ENCODE assay signal across 8 mouse cellular contexts in genomic region chr2:66041917-66042419, GRCm38 (mm10).
DNase-seq lines count a peak whose midpoint lies in the region; ATAC-seq lines count a peak whose summit lies in the region.
"Had no signal": no experiment of that assay in that cellular context is flagged by ENCODE, and none has a peak within 500 bp of the region (broad histone marks: within the 10 kb centered on the region; RNA-seq: fewer than 3 reads in every experiment).

No protein-coding gene starts in this region.

- H3K4me3 ChIP-seq in forebrain, embryonic 11.5 days (ENCODE audit: low read depth, low read length) = no peak overlapping the region
- no peak overlapping the region for H3K4me3 ChIP-seq in kidney, embryonic 15.5 days (replicated peaks)
- H3K4me3 ChIP-seq in limb, embryonic 12.5 days (replicated peaks) = no peak overlapping the region
- H3K4me3 ChIP-seq: myocyte had no signal

- peak overlapping the region; percentile 65; the same call in 1 of the 2 replicates for H3K27ac ChIP-seq in forebrain, embryonic 11.5 days (ENCODE audit: low read depth, low read length)
- no peak overlapping the region for H3K27ac ChIP-seq in kidney, embryonic 15.5 days
- H3K27ac ChIP-seq in limb, embryonic 12.5 days = peak overlapping the region; percentile 50; the same call in 1 of the 2 replicates

- peaks cover 4% of the 10 kb centered on the region for H3K4me1 ChIP-seq in forebrain, embryonic 11.5 days (replicated peaks; ENCODE audit: control insufficient read depth, insufficient read depth, low read length)
- no peaks in the 10 kb centered on the region for H3K4me1 ChIP-seq in kidney, embryonic 15.5 days
- peaks cover 4% of the 10 kb centered on the region for H3K4me1 ChIP-seq in limb, embryonic 12.5 days (replicated peaks)

- DNase-seq in NIH3T3 (ENCODE audit: low read depth) = peak; percentile 15
- DNase-seq in forebrain, embryonic 11.5 days (ENCODE audit: low spot score) = peak; percentile 76
- peak; percentile 95 for DNase-seq in retina, postnatal 1 day
- DNase-seq in urinary bladder, postnatal 10 days (ENCODE audit: low spot score) = no peak

- no peaks in the 10 kb centered on the region for H3K36me3 ChIP-seq in forebrain, embryonic 11.5 days (ENCODE audit: control insufficient read depth, insufficient read depth, low read length)
- H3K36me3 ChIP-seq in kidney, embryonic 15.5 days = no peaks in the 10 kb centered on the region
- no peaks in the 10 kb centered on the region for H3K36me3 ChIP-seq in limb, embryonic 12.5 days

- H3K4me2 ChIP-seq in forebrain, embryonic 11.5 days (ENCODE audit: low read depth, low read length, severe bottlenecking) = no peak overlapping the region
- no peak overlapping the region for H3K4me2 ChIP-seq in kidney, embryonic 15.5 days
- H3K4me2 ChIP-seq in limb, embryonic 12.5 days = no peak overlapping the region

- WGBS in forebrain, embryonic 11.5 days = 51% methylated on average over 9 of the region's 9 CpGs
- WGBS in kidney, embryonic 15.5 days = 71% methylated on average over 9 of the region's 9 CpGs
- WGBS in limb, embryonic 12.5 days = 64% methylated on average over 9 of the region's 9 CpGs

- ATAC-seq in cerebellum, adult (ENCODE audit: insufficient number of reproducible peaks, low FRiP score, low TSS enrichment) = peak; percentile 94
- peak; percentile 86 for ATAC-seq in forebrain, embryonic 11.5 days (replicated peaks; ENCODE audit: low FRiP score)
- peak; percentile 86 for ATAC-seq in kidney, embryonic 15.5 days (replicated peaks; ENCODE audit: low FRiP score)
- ATAC-seq in limb, embryonic 12.5 days (ENCODE audit: insufficient number of reproducible peaks, insufficient read depth, low FRiP score, low TSS enrichment, low read depth) = peak; percentile 82; the same call in 1 of the 2 replicates

- no peaks in the 10 kb centered on the region for H3K9me3 ChIP-seq in forebrain, embryonic 11.5 days (ENCODE audit: control insufficient read depth, low read length)
- H3K9me3 ChIP-seq in kidney, embryonic 15.5 days (replicated peaks) = no peaks in the 10 kb centered on the region
- no peaks in the 10 kb centered on the region for H3K9me3 ChIP-seq in limb, embryonic 12.5 days

- H3K9ac ChIP-seq in forebrain, embryonic 11.5 days (ENCODE audit: low read length) = no peak overlapping the region
- H3K9ac ChIP-seq in kidney, embryonic 15.5 days = no peak overlapping the region
- H3K9ac ChIP-seq in limb, embryonic 12.5 days (replicated peaks) = no peak overlapping the region

- peaks cover 26% of the 10 kb centered on the region for H3K27me3 ChIP-seq in forebrain, embryonic 11.5 days (ENCODE audit: control insufficient read depth, insufficient read depth, low read length)
- no peaks in the 10 kb centered on the region for H3K27me3 ChIP-seq in kidney, embryonic 15.5 days
- no peaks in the 10 kb centered on the region for H3K27me3 ChIP-seq in limb, embryonic 12.5 days
